Mouse (Mus musculus) ES-Bruce4 (cell line): Measurements from ENCODE around the gene Pard6a.

Experiments
- CTCF ChIP-seq: IDR thresholded peaks from one replicate; pipeline ENCODE4 v1.8.1; 2011; ENCODE audit warnings: low read depth, low read length
- EP300 ChIP-seq: IDR thresholded peaks from 2 replicates; pipeline ENCODE4 v1.6.1; 2011; ENCODE audit warnings: low read depth, low read length; ENCODE audit not compliant: insufficient read depth

GRCm38 (mm10) chr8:105688242-105688752 is 12.7 kb upstream of the Pard6a start:
- no peak for TF ChIP-seq CTCF
- no peak for TF ChIP-seq EP300
